Mouse (Mus musculus) urinary bladder, postnatal 14 days (tissue): ENCODE measurements around the gene Prr23a1.
A peak's percentile ranks its signal among the peaks of the same experiment; 100 is the strongest.

ENCODE experiments used
- DNase-seq: peaks from one replicate; pipeline ENCODE4 v3.0.0; 2021; ENCODE audit warnings: low spot score

Gene Prr23a1

DNA sequence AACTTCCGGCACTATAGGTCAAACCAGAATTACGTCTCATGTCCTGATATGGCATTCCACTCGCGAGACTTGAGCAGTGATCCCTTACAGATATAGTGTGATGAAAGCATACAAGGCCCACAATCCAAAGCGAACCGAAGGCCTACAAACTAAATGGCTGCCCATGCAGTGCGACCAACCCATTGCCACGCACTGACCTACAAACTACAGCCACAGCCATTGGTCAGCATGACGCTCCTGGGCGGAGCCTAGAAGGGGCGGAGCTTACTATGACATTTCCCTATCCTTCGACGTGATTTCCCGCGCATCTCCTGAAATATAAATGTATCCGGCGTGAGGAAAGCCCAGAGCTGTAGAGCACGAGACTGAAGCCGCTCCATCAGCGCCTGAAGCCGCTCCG, at the start of gene Prr23a1:
Gene Prr23a1 (plus strand): TSS at position 387 of the 400 bp plus-strand sequence.
- no peak for DNase-seq

DNA sequence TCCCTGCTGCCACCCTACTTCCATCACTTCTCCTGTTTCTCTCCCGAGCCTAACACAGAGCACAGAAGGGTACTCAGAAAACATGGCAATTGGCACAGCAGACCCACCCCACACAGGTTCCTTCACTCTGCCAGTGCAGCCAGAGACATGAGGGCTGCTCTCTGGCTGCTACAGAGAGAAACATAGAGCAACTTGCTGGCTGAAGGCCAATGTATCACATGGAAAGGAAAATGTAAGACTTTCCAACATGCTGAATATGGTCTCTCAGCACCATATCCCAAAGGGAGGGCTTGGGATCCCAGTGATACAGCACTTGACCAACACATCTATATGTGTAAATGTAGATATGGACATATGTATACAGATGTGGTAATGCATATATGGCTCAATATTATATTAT, 43.3 kb upstream of the Prr23a1 start:
- no peak for DNase-seq

DNA sequence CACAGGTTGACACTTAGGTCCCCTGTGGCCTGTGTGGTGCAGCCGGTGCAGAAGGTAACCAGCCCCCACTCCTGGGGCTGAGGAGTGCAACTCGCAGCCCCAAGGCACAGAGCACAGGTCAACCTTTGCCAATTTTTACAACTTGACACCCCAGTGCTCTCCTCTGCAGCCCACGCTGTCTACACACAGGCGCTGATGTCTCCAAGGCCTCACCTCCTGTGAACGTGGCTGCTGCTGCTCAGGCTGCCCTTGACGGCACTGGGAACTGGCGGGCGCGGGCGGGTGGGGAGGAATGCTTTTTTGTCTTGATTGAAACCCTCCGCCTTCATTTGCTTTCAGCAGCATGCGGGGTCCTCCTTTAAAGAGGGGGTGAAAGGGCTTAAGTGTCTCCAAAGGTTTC, 38.3 kb upstream of the Prr23a1 start:
- no peak for DNase-seq

DNA sequence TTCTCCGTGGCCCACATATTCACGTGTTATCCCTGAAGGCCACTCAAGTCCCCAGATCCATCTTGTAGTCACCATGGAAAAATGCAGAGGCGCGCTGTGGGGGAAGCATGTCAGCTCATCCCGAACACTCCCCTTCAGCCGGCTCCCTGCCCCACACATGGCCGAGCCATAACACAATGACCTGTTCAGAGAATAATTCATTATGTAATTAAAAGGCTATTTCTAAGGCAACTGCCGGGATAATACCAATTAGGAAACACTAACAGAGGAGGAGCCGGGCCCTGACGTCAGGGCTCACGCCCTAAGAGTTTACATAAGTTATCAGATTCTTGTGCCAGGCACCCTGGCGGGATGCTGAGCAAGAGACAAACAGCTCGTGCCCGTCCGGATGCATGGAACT, 36.8 kb upstream of the Prr23a1 start:
- no peak for DNase-seq

- no peak for DNase-seq
Observed at GRCm38 (mm10) chr9:98805934-98806333, 36.4 kb upstream of the Prr23a1 start.

DNA sequence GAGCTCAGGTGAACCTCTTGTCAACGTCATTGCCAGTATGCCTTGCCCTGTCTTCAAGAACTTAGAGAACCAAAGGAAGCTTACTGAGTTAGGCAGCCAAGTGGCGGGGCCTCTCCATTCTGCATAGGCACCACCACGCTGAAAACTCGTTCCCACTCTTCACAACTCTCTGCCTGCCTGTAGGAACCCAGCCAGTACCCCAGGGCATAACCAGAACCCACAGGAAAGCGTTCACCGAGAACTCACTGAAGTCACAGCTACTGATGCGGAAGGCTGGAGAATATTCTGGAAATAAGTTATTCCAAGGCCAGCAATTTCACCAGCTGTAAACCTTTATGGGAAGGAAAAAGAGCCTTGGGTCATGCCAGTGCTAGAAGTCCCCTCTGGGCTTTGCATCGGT, 34.7 kb upstream of the Prr23a1 start:
- DNase-seq, result no peak

- peak; percentile 63 for DNase-seq
Observed at GRCm38 (mm10) chr9:98809526-98809925, 32.8 kb upstream of the Prr23a1 start.

GRCm38 (mm10) chr9:98816066-98816465, 26.2 kb upstream of the Prr23a1 start:
- DNase-seq, result no peak

GRCm38 (mm10) chr9:98817592-98817991, 24.7 kb upstream of the Prr23a1 start:
- DNase-seq, result no peak

- DNase-seq, result no peak
Observed at GRCm38 (mm10) chr9:98818971-98819370, 23.3 kb upstream of the Prr23a1 start.

DNA sequence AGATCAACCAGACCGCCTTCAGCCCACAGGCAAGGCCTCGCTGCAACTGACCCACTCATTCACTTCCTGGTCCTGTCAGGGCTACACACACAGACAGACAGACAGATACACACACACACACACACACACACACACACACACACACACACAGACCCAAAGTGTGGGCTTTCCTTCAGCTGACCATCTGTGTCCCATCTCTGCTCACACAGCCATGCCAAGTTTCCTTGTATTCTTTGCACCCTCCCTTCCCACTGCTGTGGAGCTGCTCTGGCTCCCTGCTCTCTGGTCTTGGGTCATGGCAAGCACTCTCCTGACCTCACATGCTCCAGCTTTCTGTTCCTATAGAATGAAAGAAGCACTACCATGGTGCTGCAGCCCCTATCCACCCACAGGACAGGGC, 22.8 kb upstream of the Prr23a1 start:
- DNase-seq, result peak; percentile 16

- no peak for DNase-seq
Observed at GRCm38 (mm10) chr9:98820461-98820860, 21.8 kb upstream of the Prr23a1 start.

- no peak for DNase-seq
Observed at GRCm38 (mm10) chr9:98821067-98821466, 21.2 kb upstream of the Prr23a1 start.

- no peak for DNase-seq
Observed at GRCm38 (mm10) chr9:98823805-98824204, 18.5 kb upstream of the Prr23a1 start.

DNA sequence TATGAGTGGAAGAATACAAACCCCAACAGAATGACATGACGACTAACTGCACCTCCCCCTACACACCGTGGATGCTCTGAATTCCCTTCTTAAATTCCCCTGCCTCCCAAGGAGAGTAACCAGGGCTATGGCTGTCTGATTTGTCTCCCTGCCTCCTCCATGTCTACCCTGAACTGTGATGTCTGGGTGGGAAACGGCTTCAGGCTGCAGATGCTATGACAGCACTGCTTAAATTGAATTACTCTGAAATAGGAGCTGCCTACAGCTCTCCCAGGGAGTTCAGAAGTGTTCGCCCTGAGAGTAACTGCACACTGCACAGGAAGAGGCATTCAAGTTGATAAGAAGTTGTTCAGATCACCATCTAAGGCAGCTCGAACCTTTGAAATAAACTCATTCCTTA, 12.8 kb upstream of the Prr23a1 start:
- DNase-seq, result no peak

DNA sequence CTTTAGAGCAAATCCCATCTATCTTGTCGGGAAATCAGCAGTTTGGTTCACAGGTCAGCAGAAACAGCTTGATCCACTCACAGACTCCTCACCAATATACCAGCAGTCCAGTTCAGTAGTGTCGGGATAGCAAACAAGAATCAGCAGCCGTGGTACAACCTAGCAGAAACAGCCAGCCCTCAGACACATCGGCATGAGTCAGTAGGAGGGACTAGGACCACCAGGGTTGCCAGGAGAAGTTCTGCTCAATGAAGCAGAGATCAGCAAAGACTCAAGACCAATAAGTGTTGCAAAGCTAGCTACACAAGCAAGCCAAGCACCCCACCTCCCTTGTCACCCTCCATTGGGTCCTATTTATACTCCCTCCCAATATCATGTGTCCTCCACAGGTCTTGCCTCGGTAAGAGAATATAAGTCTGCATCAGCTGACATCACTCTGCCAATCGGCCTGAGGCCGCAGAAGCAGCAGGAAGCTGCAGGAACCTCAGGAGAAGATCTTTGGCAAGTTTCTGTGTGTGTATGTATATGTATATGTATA, 4.7 kb upstream of the Prr23a1 start:
- no peak for DNase-seq

GRCm38 (mm10) chr9:98856210-98856609, 13.9 kb downstream of the Prr23a1 start, which contains the start of gene Prr23a2:
Gene Prr23a2 (plus strand): TSS chr9:98856494.
- no peak for DNase-seq

DNA sequence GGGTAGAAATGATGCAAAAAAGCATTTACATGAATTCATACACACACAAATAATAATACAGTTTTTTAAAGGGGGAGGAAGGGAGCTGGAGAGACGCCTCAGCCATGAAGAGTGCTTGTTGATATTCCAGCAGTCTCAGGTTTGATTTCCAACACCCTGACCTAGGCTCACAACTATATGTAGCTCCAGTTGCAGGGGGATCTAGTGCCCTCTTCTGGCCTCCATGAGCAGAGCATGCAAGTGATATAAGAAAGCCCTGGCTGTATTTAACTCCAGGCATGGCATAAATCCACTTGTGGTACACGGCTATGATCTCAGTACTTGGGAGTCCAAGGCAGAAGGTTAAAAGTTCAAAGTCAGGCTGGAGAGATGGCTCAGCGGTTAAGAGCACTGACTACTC, 21.2 kb downstream of the Prr23a1 start:
- DNase-seq, result no peak

DNA sequence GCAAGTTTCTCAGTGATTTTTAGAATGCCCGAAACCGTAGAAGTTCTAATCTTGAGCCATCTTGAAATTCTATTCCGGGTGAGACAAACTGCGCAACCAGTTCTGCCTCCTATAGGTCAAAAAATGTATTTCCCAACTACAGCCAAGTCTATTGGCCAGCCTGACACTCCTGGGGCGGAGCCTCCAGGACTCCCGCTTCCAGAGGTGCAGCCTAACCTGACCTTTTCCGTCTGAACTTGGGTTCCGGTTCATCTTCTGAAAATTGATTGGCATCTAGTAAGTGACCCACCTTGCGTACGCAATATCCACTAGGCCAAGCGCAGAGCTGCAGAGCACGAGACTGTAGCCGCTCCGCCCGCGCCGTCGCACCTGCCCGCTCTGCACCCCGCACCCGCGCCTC, 22.3 kb downstream of the Prr23a1 start, which contains the start of gene Prr23a3:
Gene Prr23a3 (plus strand): TSS at position 197 of the 400 bp plus-strand sequence.
- no peak for DNase-seq
